Mouse (Mus musculus): ENCODE measurements at regions not wholly inside any gene's neighbourhood (a gene's known extent, or its start where the extent isn't known, plus 50 kb on each side); places are given as distances from the start of the nearest gene placed in this dataset.

- no peak for ATAC-seq
Observed at GRCm38 (mm10) chr15:13284219-13284618, 110.7 kb upstream of the Cdh6 start.

DNA sequence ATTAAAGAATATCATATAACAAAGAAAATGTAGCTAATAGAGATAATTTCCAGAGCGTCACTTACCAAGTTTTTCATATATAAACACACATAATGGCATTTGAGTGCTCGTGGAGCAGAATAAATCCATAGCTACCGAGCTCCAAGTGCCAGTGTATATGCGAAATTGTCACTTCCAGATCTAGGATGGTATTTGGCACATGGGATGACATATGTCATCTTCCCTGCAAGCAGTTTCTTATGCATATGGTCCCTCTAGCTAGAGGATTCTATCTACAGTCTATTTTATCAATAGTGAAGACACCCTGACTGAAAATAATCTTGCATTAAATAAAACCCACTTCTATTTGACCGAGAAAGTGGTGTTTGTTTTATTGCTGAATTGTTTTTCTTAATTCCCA is 109.6 kb upstream of the Cdh6 start:
- H3K4me3 ChIP-seq (replicated peaks) = no peak overlapping the region
- no peaks in the 10 kb centered on the region for H3K36me3 ChIP-seq
- H3K9ac ChIP-seq = no peak overlapping the region
- no peak overlapping the region for H3K27ac ChIP-seq
- no peaks in the 10 kb centered on the region for H3K27me3 ChIP-seq (replicated peaks)
- ATAC-seq = no peak
- WGBS = 80% methylated on average over 5 of the region's 5 CpGs
- no peaks in the 10 kb centered on the region for H3K4me1 ChIP-seq (replicated peaks)
- H3K4me2 ChIP-seq (replicated peaks) = no peak overlapping the region
- H3K9me3 ChIP-seq = no peaks in the 10 kb centered on the region

More at GRCm38 (mm10) chr15:13284219-13284618, 110.7 kb upstream of the Cdh6 start:
- no peak overlapping the region for H3K9ac ChIP-seq
- H3K4me2 ChIP-seq (replicated peaks) = no peak overlapping the region
- 75% methylated on average over 2 of the region's 2 CpGs for WGBS
- H3K36me3 ChIP-seq = no peaks in the 10 kb centered on the region
- no peaks in the 10 kb centered on the region for H3K27me3 ChIP-seq (replicated peaks)
- no peaks in the 10 kb centered on the region for H3K9me3 ChIP-seq
- H3K4me3 ChIP-seq (replicated peaks) = no peak overlapping the region
- H3K27ac ChIP-seq = no peak overlapping the region
- H3K4me1 ChIP-seq (replicated peaks) = no peaks in the 10 kb centered on the region

GRCm38 (mm10) chr15:13276909-13277235 is 103.4 kb upstream of the Cdh6 start:
- no peak for ATAC-seq
- H3K27ac ChIP-seq = no peak overlapping the region
- no peak overlapping the region for H3K9ac ChIP-seq
- no peaks in the 10 kb centered on the region for H3K27me3 ChIP-seq (replicated peaks)
- no peak overlapping the region for H3K4me2 ChIP-seq (replicated peaks)
- H3K4me1 ChIP-seq (replicated peaks) = 0 out of 2 replicates have a peak, but pooled peaks cover 3% of the 10 kb centered on the region
- 80% methylated on average over 8 of the region's 8 CpGs for WGBS
- H3K36me3 ChIP-seq = no peaks in the 10 kb centered on the region
- no peak overlapping the region for H3K4me3 ChIP-seq (replicated peaks)
- H3K9me3 ChIP-seq = no peaks in the 10 kb centered on the region

- H3K9ac ChIP-seq = no peak overlapping the region
- H3K36me3 ChIP-seq = no peaks in the 10 kb centered on the region
- no peaks in the 10 kb centered on the region for H3K9me3 ChIP-seq
- 0 out of 2 replicates have a peak, but pooled peaks cover 3% of the 10 kb centered on the region for H3K4me1 ChIP-seq (replicated peaks)
- no peak overlapping the region for H3K4me2 ChIP-seq (replicated peaks)
- WGBS = 71% methylated on average over 5 of the region's 5 CpGs
- no peak overlapping the region for H3K27ac ChIP-seq
- ATAC-seq = no peak
- no peak overlapping the region for H3K4me3 ChIP-seq (replicated peaks)
- H3K27me3 ChIP-seq (replicated peaks) = no peaks in the 10 kb centered on the region
Observed at GRCm38 (mm10) chr15:13276225-13276908, 102.9 kb upstream of the Cdh6 start.

- no peaks in the 10 kb centered on the region for H3K27me3 ChIP-seq (replicated peaks)
- ATAC-seq = no peak
- no peak overlapping the region for H3K4me3 ChIP-seq (replicated peaks)
- no peak overlapping the region for H3K27ac ChIP-seq
- no peak overlapping the region for H3K4me2 ChIP-seq (replicated peaks)
- H3K4me1 ChIP-seq (replicated peaks) = 0 out of 2 replicates have a peak, but pooled peaks cover 3% of the 10 kb centered on the region
- no peaks in the 10 kb centered on the region for H3K9me3 ChIP-seq
- WGBS = 21% methylated on average over 5 of the region's 5 CpGs
- no peaks in the 10 kb centered on the region for H3K36me3 ChIP-seq
- H3K9ac ChIP-seq = no peak overlapping the region
Observed at GRCm38 (mm10) chr15:13275326-13275725, 101.9 kb upstream of the Cdh6 start.

DNA sequence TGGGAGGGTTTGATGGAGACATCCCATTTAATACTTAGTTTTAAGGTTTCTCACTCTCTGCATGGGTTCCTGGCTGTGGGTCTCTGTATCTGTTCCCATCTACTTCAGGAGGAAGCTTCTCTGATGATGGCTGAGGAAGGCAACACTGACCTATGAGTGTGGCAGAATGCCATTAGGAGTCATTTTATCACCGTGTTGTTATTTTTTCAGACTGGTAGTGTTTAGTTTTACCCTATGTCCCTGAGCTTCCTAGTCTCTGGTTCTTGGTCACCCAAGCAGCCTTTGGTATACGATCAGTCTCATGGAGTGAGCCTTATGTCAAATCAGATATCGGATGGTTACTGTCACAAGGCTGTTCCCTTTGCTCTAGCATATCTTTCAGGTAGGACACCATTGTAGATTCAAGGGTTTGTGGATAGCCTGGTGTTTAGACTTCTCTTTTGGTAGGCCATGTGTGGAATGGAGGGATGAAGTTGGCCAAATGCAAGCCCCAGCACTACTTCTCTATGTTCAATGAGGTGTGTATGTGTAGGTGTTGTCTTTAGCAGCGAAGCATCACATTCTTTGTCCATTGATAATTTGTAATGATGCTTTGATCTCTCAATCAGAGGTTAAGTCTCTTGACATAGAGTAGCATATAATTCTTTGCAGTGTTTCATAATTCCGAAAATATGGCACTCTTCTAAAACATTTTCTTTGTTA is 101.0 kb upstream of the Cdh6 start:
- H3K36me3 ChIP-seq = no peaks in the 10 kb centered on the region
- 89% methylated on average over 5 of the region's 5 CpGs for WGBS

DNA sequence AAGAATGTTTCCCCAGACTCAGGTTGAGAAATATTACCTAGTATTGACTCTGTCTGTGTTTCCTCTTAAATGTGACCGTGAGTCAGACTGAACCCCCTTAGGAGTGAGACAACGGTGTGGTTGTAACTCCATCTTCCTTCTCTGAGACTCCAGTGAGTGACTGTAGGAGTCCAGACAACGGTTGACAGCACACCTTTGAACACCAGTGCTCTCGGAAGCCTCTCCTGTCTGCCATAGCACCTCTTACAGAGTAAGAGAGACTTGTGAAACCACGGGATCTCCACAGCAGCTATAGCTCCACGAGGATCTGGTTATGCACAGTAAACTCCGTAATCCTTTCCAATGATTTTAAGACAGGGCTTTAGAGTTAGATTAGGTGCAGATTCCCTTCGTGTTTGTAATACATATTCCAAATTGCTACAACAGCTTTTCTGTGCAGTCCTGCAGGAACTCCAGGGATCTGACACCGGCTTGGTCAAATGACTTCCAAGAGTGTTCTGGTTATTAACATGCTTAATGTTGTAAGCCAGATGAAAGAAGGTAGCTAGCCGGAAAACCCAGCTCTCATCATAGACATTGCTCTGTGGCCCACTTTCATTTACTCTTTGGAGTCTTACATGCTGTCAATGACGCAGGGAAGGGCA is 72.7 kb upstream of the Cdh6 start:
- no peak for ATAC-seq
- 77% methylated on average over 11 of the region's 11 CpGs for WGBS
- Histone ChIP-seq H3K4me3 (replicated peaks) (no peak overlapping the region), H3K9ac (no peak overlapping the region), H3K27me3 (replicated peaks) (no peaks in the 10 kb centered on the region), H3K4me1 (replicated peaks) (no peaks in the 10 kb centered on the region), H3K4me2 (replicated peaks) (no peak overlapping the region), H3K9me3 (no peaks in the 10 kb centered on the region), H3K36me3 (no peaks in the 10 kb centered on the region), H3K27ac (no peak overlapping the region)

More for the DNA sequence above, 101.0 kb upstream of the Cdh6 start:
- Histone ChIP-seq H3K4me3 (replicated peaks) (no peak overlapping the region), H3K4me2 (replicated peaks) (no peak overlapping the region), H3K9ac (no peak overlapping the region), H3K27me3 (replicated peaks) (no peaks in the 10 kb centered on the region), H3K9me3 (no peaks in the 10 kb centered on the region), H3K4me1 (replicated peaks) (0 out of 2 replicates have a peak, but pooled peaks cover 3% of the 10 kb centered on the region), H3K27ac (no peak overlapping the region)
- ATAC-seq = no peak

- no peak overlapping the region for H3K9ac ChIP-seq
- 62% methylated on average over 14 of the region's 14 CpGs for WGBS
- no peak for ATAC-seq
- H3K4me3 ChIP-seq (replicated peaks) = no peak overlapping the region
- H3K9me3 ChIP-seq = no peaks in the 10 kb centered on the region
- no peak overlapping the region for H3K27ac ChIP-seq
- H3K4me1 ChIP-seq (replicated peaks) = no peaks in the 10 kb centered on the region
- H3K27me3 ChIP-seq (replicated peaks) = no peaks in the 10 kb centered on the region
- no peaks in the 10 kb centered on the region for H3K36me3 ChIP-seq
- no peak overlapping the region for H3K4me2 ChIP-seq (replicated peaks)
Observed at GRCm38 (mm10) chr15:13244306-13244705, 70.8 kb upstream of the Cdh6 start.

DNA sequence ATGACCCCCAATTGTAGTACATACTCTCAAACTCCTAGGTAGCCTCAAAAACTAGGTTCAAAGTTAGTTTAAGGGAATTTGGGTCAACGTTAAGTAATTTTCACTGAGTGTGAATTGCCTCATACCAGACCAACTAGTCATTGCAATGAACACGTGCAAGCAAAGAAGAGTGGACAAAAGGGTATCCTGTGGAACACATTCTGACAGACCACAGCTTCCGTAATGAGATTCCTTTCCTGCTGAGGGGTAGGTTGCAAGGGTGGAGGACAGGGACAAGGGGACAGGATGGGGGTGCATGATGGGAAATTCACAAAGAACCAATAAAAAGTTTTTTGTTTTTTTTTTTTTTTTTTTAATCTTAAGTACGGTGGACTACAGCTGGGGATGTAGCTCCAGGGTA is 70.1 kb upstream of the Cdh6 start:
- Histone ChIP-seq H3K27ac (no peak overlapping the region), H3K9ac (no peak overlapping the region), H3K4me2 (replicated peaks) (no peak overlapping the region), H3K4me3 (replicated peaks) (no peak overlapping the region), H3K36me3 (no peaks in the 10 kb centered on the region), H3K27me3 (replicated peaks) (no peaks in the 10 kb centered on the region), H3K4me1 (replicated peaks) (no peaks in the 10 kb centered on the region), H3K9me3 (no peaks in the 10 kb centered on the region)
- WGBS = 88% methylated on average over 4 of the region's 4 CpGs
- ATAC-seq = no peak

- Histone ChIP-seq H3K9ac (no peak overlapping the region), H3K4me1 (replicated peaks) (no peaks in the 10 kb centered on the region), H3K4me3 (replicated peaks) (no peak overlapping the region), H3K36me3 (no peaks in the 10 kb centered on the region), H3K4me2 (replicated peaks) (no peak overlapping the region), H3K27me3 (replicated peaks) (no peaks in the 10 kb centered on the region), H3K27ac (no peak overlapping the region), H3K9me3 (no peaks in the 10 kb centered on the region)
- 56% methylated on average over 7 of the region's 7 CpGs for WGBS
- ATAC-seq = no peak
Observed at GRCm38 (mm10) chr15:13240931-13241330, 67.5 kb upstream of the Cdh6 start.

- no peak for ATAC-seq
- no peaks in the 10 kb centered on the region for H3K36me3 ChIP-seq
- H3K9ac ChIP-seq = no peak overlapping the region
- H3K4me2 ChIP-seq (replicated peaks) = no peak overlapping the region
- no peaks in the 10 kb centered on the region for H3K9me3 ChIP-seq
- H3K4me1 ChIP-seq (replicated peaks) = no peaks in the 10 kb centered on the region
- 66% methylated on average over 8 of the region's 8 CpGs for WGBS
- H3K4me3 ChIP-seq (replicated peaks) = no peak overlapping the region
- no peaks in the 10 kb centered on the region for H3K27me3 ChIP-seq (replicated peaks)
- H3K27ac ChIP-seq = no peak overlapping the region
Observed at GRCm38 (mm10) chr15:13236869-13237507, 63.5 kb upstream of the Cdh6 start.

GRCm38 (mm10) chr15:13232567-13233259 is 59.2 kb upstream of the Cdh6 start:
- no peaks in the 10 kb centered on the region for H3K4me1 ChIP-seq (replicated peaks)
- no peak overlapping the region for H3K4me2 ChIP-seq (replicated peaks)
- no peak overlapping the region for H3K27ac ChIP-seq
- H3K27me3 ChIP-seq (replicated peaks) = no peaks in the 10 kb centered on the region
- H3K36me3 ChIP-seq = no peaks in the 10 kb centered on the region
- 82% methylated on average over 5 of the region's 5 CpGs for WGBS
- H3K9me3 ChIP-seq = no peaks in the 10 kb centered on the region
- no peak overlapping the region for H3K4me3 ChIP-seq (replicated peaks)
- no peak overlapping the region for H3K9ac ChIP-seq
- ATAC-seq = no peak
